Mouse (Mus musculus) spleen, adult 18-20 months (tissue): ENCODE data around the gene Fbxl17.

ENCODE experiments used
- DNase-seq, 2 experiments: peaks; one replicate each; pipeline ENCODE4 v3.0.0; 2022; ENCODE audit warnings: mixed read lengths in 2 of 2

Fbxl17 gene

GRCm38 (mm10) chr17:63459712-63460495 is 39.9 kb downstream of the Fbxl17 start:
- no peak for DNase-seq

DNA sequence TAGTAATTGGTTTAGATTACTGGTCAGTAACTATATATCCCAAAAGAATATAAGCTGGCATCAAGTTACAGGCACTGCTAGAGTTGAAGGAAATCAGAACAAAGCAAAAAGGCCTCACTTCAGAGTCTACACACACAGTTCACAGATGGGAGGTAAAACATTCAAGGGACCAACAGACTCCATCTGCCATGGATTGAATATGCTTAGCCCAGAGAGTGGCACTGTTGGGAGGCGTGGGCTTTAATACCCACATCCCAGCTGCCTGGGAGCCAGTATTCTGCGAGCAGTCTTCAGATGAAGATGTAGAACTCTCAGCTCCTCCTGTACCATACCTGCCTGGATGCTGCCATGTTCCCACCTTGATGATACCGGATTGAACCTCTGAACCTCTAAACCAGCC is 41.8 kb downstream of the Fbxl17 start:
- no peak for DNase-seq

- DNase-seq = no peak
Observed at GRCm38 (mm10) chr17:63451311-63452006, 48.4 kb downstream of the Fbxl17 start.

DNA sequence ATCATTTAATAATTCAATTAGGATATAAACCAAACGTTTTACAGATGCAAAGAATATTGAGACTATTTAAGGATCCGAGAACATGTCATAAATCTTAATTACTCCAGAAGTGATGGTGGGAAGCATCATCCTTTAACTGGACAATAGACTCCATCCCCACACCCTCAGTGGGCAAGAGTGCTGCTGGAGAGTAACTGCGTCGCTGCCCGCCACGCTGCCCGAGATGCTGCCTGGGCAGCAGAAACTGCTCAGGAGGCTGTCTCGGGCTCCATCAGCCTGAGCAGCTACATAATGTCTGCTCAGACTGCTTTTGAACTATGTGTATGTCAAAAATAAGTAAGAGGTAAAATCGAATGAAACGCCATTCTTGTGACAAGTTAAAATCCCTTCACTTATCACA is 52.1 kb downstream of the Fbxl17 start:
- no peak for DNase-seq

DNA sequence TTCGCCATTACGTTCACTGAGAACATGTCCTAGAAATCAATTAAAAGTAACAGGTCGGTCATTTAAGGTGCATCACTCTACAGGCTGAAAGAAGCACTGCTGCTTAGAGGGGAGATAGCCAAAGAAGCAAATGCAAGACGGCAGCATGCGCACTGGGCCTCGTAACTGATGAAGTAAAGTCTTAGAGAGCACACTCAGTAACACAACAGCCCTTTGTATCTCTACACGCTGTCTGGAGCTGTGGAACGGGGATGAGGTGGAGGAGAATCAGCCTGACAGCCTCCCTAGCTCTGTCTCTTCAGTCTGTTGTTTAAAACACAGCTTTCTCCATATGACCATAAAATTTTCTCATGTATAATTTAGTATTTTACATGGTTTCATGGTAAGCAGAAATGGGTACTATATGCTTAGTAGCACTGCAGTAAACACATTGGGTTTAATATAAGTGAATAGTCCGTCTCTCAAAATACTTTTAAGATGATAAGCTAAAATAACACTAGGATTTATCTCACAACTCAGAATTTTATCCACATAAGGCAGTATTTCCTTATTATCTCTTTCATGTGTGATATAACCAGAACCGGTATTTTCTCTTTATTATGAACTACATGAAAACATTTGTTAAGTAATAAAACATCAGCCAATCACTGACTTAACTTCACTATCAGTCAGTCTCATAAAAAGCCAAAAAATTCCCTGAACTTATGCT is 52.7 kb downstream of the Fbxl17 start:
- no peak for DNase-seq

GRCm38 (mm10) chr17:63445212-63445611 is 54.6 kb downstream of the Fbxl17 start:
- DNase-seq = no peak

GRCm38 (mm10) chr17:63437424-63437823 is 62.4 kb downstream of the Fbxl17 start:
- no peak for DNase-seq

- no peak for DNase-seq
Observed at GRCm38 (mm10) chr17:63434081-63434480, 65.7 kb downstream of the Fbxl17 start.

- DNase-seq = no peak
Observed at GRCm38 (mm10) chr17:63431650-63432049, 68.2 kb downstream of the Fbxl17 start.

DNA sequence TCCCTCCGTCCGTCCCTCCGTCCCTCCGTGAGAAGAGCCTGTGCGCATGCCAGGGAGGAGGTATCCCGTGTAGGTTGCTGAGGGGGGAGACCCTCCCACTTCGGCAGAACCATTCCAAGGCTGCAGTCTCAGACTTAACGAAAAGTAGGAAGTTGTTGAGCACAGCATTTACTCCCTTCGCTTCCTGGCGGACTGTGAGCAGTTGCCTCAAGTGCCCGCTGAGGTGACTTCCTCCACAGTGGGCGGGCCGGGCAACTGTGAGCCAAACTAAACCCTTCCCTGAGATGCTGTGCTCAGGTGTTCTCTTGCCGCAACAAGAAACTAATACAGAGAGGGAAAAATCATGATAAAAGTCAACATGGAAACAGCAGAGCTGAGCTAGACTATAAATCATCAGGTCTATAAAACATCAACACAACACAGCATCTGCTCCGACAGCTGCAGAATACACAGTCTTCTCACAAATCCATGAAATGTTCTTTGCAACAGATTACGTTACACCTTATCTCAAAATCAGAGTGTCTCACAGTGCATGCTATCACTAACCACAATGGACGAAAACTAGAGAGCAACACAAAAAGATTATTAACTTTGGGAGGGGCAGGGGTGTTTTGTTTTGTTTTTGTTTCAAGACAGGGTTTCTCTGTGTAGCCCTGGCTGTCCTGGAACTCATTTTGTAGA is 69.3 kb downstream of the Fbxl17 start:
- no peak for DNase-seq

GRCm38 (mm10) chr17:63423851-63424250 is 76.0 kb downstream of the Fbxl17 start:
- no peak for DNase-seq

- no peak for DNase-seq
Observed at GRCm38 (mm10) chr17:63422685-63423084, 77.1 kb downstream of the Fbxl17 start.

DNA sequence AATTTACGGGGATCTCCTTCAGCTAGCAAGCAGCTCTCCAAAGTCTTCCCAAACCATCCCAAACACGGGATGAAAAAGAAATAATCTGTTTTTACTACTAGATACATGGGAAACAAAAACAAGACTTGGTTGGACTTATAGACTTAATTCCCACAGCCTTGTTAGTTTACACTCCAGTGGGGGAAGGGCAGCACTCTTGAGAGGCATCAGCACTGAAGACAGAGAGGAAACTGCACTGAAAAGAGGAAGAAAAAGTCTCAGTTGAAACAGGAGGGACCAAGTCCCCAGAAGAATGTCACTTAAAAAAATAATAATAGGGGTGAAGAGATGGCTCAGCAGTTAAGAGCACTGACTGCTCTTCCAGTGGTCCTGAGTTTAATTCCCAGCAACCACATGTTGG is 78.0 kb downstream of the Fbxl17 start:
- no peak for DNase-seq

- DNase-seq = no peak
Observed at GRCm38 (mm10) chr17:63419503-63419902, 80.3 kb downstream of the Fbxl17 start.

DNA sequence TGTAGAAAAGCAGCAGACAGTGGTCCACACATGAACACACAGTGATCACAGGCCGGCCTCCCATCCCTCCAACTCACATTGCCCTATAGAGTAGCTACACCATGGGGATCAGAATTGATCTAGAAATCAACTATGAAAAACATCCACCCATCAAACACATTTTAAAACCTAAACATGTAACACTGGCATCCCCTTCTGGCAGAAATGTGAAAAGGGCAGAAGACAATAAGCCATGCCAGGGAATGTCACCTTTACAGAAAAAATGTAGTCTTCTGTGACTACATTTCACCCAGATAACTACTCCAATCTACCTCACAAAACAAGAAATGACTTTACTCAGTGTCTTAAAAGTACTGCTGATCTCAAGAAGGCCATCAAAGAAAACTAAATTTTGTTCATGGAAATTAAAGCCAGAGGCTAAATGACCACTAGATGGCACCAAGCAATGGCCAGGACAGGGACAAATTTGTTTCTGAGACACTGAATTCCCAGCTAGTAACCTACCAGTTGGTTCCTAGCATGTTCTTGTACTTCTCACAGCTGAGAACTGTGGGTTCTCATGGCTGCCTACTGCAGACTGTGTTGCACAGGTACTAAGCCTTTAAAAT is 85.7 kb downstream of the Fbxl17 start:
- DNase-seq = no peak

- no peak for DNase-seq
Observed at GRCm38 (mm10) chr17:63411564-63411963, 88.3 kb downstream of the Fbxl17 start.

DNA sequence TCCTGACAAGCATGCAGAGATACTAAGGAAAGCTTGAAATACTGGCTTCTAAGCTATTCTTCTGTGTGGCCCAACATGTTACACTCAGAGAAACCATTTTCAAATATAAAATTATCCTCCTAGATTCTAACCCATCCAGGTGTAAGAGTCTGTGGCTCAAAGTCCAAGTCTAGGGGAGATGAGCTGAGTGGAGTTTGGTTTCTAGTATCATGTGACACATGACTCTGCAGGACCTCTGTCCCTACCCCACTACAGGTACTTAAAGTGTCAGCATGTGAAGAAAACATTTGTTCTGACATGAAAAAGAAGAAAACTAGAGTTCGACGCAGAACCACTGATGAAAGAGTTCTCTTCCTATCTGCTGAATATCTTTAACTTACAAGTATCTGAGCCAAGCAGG is 89.7 kb downstream of the Fbxl17 start:
- no peak for DNase-seq

- DNase-seq = no peak
Observed at GRCm38 (mm10) chr17:63405955-63406354, 93.9 kb downstream of the Fbxl17 start.

DNA sequence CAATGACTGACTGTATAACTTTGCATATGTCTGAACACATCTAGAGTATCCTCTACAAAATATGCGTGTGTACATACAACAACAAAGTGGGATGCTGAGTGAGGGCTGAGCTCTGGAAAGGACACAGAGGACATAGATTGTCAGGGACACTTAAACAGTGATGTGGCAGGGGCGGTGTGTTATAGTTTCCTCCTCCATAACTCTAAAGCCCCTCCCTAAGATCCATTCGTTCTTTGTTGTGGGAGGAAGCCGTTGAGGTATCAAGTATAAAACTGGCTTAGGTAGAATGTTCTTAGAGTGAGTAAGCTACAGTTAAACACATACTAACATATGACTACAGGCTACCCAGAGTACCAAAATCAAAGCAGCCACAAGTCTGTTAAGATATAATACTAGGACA is 94.3 kb downstream of the Fbxl17 start:
- DNase-seq = no peak

- DNase-seq = no peak
Observed at GRCm38 (mm10) chr17:63404968-63405367, 94.8 kb downstream of the Fbxl17 start.

DNA sequence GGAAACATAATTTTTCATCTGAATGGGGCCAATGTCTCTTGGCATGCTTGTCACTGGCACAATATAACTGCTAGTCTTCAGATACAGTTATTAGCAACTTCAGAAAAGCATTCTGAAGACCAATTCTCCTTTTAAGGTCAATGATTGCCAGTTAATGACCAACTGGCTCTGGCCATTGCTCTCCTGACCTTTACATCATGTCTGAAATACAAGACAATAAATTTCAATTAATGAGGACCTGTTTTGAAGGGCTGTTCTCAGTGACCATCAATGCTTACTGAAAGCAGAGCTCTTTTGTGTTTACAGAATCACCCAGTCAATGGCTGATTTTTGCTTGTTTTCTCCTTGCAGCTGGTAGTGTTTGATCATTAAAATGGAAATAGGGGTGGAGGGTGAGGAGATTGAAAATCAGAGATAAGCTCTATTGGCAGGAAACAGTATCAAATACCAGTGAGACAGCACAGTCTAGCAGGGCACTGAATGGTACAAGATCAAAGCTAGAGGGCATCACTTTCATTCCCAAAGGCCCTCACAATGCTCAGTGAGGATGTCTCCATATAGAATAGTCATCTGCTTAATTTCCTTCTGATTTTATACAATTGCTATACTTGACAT is 95.9 kb downstream of the Fbxl17 start:
- DNase-seq = no peak
